Mouse (Mus musculus) heart, postnatal 0 days (tissue): ENCODE results near the gene Vmn2r27.

Experiments
- CTCF ChIP-seq: IDR thresholded peaks from 2 replicates; pipeline ENCODE4 v1.5.1; 2016; ENCODE audit warnings: antibody characterized with exemption, control low read depth, low read depth
- EP300 ChIP-seq: IDR thresholded peaks from 2 replicates; pipeline ENCODE4 v1.6.1; 2016; ENCODE audit warnings: antibody characterized with exemption, low read depth

- TF ChIP-seq CTCF, result no peak
- no peak for TF ChIP-seq EP300
These were observed 46.6 kb upstream of the Vmn2r27 start for GRCm38 (mm10) chr6:124278291-124278690.
